Mouse (Mus musculus): ENCODE measurements at regions not wholly inside any gene's neighbourhood (a gene's known extent, or its start where the extent isn't known, plus 50 kb on each side); places are given as distances from the start of the nearest gene placed in this dataset.

GRCm38 (mm10) chr2:34042336-34042735 is 154.6 kb upstream of the Mvb12b start:
- DNase-seq (ENCODE audit: low spot score in 2 of 2), result no peak

- DNase-seq (ENCODE audit: low spot score in 2 of 2), result no peak
Observed at GRCm38 (mm10) chr2:34038982-34039381, 151.2 kb upstream of the Mvb12b start.

GRCm38 (mm10) chr2:34033212-34033611 is 145.5 kb upstream of the Mvb12b start:
- DNase-seq (ENCODE audit: low spot score in 2 of 2), result no peak

GRCm38 (mm10) chr2:34031421-34031820 is 143.7 kb upstream of the Mvb12b start:
- DNase-seq (ENCODE audit: low spot score in 2 of 2), result no peak

GRCm38 (mm10) chr2:34031001-34031412 is 143.3 kb upstream of the Mvb12b start:
- no peak for DNase-seq (ENCODE audit: low spot score in 2 of 2)

GRCm38 (mm10) chr2:34027445-34027844 is 139.7 kb upstream of the Mvb12b start:
- DNase-seq (ENCODE audit: low spot score in 2 of 2), result no peak

- DNase-seq (ENCODE audit: low spot score in 2 of 2), result no peak
Observed at GRCm38 (mm10) chr2:34026566-34027360, 139.0 kb upstream of the Mvb12b start.

- DNase-seq (ENCODE audit: low spot score in 2 of 2), result no peak
Observed at GRCm38 (mm10) chr2:34025715-34026360, 138.1 kb upstream of the Mvb12b start.

- DNase-seq (ENCODE audit: low spot score in 2 of 2), result no peak
Observed at GRCm38 (mm10) chr2:34017142-34017453, 129.4 kb upstream of the Mvb12b start.

GRCm38 (mm10) chr2:34016350-34017141 is 128.8 kb upstream of the Mvb12b start:
- no peak for DNase-seq (ENCODE audit: low spot score in 2 of 2)

- DNase-seq (ENCODE audit: low spot score in 2 of 2), result peak in 1 of 2 experiments; percentile 57
Observed at GRCm38 (mm10) chr2:34015640-34015995, 127.9 kb upstream of the Mvb12b start.

- DNase-seq (ENCODE audit: low spot score in 2 of 2), result no peak
Observed at GRCm38 (mm10) chr2:34014868-34015639, 127.3 kb upstream of the Mvb12b start.

GRCm38 (mm10) chr2:34010166-34010565 is 122.4 kb upstream of the Mvb12b start:
- no peak for DNase-seq (ENCODE audit: low spot score in 2 of 2)

- no peak for DNase-seq (ENCODE audit: low spot score in 2 of 2)
Observed at GRCm38 (mm10) chr2:34007916-34008315, 120.2 kb upstream of the Mvb12b start.

GRCm38 (mm10) chr2:33997106-33997505 is 109.4 kb upstream of the Mvb12b start:
- DNase-seq (ENCODE audit: low spot score in 2 of 2), result peak in 1 of 2 experiments; percentile 47

- no peak for DNase-seq (ENCODE audit: low spot score in 2 of 2)
Observed at GRCm38 (mm10) chr2:33996331-33996730, 108.6 kb upstream of the Mvb12b start.

- peak in 1 of 2 experiments; percentile 51 for DNase-seq (ENCODE audit: low spot score in 2 of 2)
Observed at GRCm38 (mm10) chr2:33991299-33991698, 103.6 kb upstream of the Mvb12b start.

GRCm38 (mm10) chr2:33990711-33991110 is 103.0 kb upstream of the Mvb12b start:
- peak in 1 of 2 experiments; percentile 8 for DNase-seq (ENCODE audit: low spot score in 2 of 2)

- DNase-seq (ENCODE audit: low spot score in 2 of 2), result peak in 1 of 2 experiments; percentile 52
Observed at GRCm38 (mm10) chr2:33989555-33990370, 102.0 kb upstream of the Mvb12b start.

- DNase-seq (ENCODE audit: low spot score in 2 of 2), result no peak
Observed at GRCm38 (mm10) chr2:33986420-33986819, 98.7 kb upstream of the Mvb12b start.

- peak; percentile 10 to 58 for DNase-seq (ENCODE audit: low spot score in 2 of 2)
Observed at GRCm38 (mm10) chr2:33985316-33985715, 97.6 kb upstream of the Mvb12b start.

All from urinary bladder, postnatal 4 days (tissue).